Mouse (Mus musculus) spleen, postnatal 10 days (tissue): ENCODE data around the gene Aldh3a2.
"Not testable (repeated sequence)": the region's sequence is repeated elsewhere in the genome, so short reads cannot be mapped to it uniquely, and the experiment has no call there.

Experiments used
- DNase-seq, 2 experiments: peaks; one replicate each; pipeline ENCODE4 v3.0.0; 2021 to 2022; ENCODE audit warnings: low spot score in 2 of 2

Gene Aldh3a2

DNA sequence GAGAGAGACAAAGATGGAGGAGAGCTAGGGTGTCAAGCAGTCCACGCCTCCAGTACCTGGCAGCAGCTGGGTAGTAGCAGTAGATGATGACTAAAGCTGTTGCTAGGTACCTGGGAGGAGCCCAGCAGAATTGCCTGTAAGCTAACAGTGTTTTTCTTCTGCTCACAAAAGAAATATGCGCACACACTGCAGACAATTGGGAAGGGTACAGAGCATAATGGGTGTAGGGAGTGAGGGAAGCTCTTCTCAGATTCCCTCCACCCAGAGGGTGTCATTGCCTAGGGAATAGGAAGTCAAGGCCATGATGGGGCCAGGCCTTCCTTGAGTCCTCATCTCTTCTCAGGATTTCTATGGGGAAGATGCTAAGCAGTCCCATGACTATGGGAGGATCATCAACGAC, 51.3 kb downstream of the Aldh3a2 start:
- no peak for DNase-seq

DNA sequence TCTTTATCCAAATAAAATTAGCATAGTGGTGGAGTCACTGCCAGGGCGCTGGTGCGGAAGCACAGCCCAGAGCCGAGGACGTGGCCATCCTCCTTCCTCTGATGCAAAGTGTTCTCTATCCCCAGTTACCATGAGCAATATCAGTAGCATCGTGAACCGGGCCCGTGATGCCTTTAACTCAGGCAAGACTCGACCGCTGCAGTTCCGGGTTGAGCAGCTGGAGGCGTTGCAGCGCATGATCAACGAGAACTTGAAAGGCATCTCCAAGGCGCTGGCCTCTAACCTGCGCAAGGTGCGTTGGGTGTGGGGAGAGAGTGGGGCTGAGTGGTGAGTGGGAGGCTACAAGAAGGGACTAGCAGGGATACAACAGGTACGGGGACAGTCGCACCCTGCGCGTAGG, 55.2 kb downstream of the Aldh3a2 start:
- DNase-seq, result peak in 1 of 2 experiments; percentile 42

DNA sequence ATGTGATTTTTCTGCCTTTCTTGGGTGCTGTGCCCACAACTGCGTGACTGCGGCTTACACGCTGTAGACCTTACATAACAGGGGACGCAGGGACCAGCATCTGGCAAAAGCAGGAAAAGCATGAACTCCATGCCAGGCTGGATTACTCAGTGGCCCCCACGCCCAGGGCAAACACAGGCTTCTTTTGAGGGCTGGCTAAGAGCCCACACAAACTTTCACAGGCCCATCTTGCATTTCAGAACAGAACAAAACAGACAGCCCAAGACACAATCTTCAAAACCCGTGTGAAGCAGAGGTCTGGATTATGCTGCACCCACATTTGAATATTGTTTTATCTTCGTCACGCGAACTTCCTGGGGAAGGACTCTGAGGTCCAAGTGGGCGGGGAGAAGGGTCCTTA, 58.9 kb downstream of the Aldh3a2 start:
- DNase-seq, result no peak

DNA sequence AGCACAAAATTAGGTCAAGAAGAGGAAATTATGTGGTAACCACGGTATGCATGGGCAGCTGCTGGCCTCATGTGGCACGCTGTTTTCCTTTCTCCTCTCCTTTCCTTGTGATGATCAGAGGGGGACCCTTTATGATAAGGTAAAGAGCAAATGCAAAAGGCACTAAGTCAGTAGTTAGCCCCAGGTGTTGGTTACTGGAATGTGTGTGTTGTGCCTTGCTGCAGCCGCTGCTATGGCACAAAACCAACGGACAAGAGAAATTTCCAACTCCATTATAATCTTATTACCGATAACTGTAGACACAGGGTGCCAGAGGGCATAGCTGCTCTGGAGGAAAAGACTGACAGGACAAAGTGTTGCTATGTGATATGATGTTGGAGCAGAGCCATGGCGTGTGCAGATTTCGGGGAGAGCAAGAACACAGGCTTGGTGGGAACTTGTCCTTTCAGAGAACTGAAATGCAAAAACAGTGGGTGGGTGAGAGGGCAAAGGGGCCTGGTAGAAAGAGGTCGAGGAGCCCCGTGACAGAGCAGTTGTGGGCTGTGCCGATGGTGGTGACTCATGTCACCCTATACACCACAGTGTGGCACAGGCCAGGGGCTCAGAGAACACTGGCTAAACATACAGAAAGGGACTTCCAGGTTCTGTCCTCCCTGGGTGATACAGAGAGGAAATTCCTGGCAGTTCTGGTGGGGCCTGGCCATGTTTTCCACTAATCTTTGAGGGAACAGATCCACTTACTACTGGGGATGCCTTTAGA, 59.6 kb downstream of the Aldh3a2 start, which contains the start of gene Aldh3a1:
Aldh3a1 (plus strand) TSS at position 51 of the 760 bp plus-strand sequence.
- no peak for DNase-seq

DNA sequence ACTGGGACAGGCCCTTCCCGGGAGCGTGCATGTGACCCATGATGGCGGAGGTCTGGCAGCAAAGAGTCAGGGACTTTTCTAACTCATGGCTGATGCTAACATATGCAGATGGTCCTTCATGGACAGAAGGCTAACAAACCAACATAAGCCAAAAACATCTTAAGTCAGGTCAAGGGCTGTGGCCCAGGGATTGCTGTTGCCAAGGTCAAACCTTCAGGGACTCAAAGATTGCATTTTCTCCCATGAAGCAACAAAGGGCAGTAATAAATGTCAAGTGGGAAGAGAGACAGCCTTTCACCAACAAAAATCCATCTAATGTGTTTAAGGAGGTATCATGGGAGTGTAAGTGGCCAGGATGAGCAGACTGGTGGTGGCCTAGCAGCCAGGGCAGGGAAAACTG, 61.1 kb downstream of the Aldh3a2 start:
- no peak for DNase-seq

DNA sequence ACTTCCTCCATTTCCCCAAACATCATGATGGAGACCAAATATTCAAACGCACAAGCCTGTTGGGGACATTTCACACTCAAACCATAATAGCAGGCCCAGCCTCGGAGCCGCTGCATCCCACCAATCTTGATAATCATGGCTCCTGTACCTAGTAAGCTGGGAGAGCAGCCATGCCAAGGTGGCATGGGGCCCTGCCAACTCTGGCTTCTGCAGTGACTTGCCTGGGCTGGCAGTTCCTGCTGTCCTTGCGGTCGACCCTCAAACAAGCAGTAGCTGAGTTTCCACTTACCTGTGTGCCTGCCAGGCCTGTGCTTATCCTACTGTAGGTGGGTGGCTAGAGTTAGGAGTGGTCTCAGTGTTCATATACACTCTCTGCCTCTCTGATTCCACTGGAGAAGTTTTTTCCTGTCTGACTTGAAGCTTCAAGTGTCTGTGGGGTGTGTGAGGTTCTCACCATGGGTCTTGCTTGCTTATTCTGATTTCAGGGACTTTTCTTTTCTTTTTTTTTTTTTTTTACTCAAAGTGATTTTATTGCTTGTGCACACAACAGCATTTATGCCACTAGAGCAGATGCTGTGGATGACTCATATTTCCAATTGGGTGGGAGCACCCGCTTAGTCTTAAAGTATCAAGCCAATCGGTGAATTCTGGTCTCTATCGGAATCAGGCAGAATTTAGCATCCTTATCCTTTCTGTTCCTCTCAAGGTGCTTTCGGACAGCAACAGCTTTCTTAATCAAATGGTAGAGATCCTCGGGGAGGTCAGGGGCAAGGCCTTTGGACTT, 61.9 kb downstream of the Aldh3a2 start:
- no peak for DNase-seq

DNA sequence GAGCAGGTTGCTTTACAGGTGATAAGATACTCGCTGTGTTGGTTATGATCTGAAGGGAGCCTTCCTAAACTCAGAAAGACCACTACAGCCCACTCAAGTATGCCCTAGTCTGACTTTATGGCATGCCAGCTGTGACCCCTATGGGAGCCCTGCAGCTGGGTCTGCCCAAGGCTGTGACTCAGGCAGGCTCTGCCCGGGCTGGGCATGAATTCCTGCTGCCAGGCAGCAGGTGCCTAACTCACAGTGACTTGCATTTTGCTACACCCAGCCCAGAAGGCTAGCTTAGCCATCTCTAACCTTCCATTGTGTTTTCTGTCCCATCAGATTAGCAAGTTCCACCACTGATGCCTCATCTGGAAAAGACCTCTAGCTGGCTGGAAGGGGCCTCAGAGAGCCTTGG, 64.5 kb downstream of the Aldh3a2 start:
- DNase-seq, result no peak

DNA sequence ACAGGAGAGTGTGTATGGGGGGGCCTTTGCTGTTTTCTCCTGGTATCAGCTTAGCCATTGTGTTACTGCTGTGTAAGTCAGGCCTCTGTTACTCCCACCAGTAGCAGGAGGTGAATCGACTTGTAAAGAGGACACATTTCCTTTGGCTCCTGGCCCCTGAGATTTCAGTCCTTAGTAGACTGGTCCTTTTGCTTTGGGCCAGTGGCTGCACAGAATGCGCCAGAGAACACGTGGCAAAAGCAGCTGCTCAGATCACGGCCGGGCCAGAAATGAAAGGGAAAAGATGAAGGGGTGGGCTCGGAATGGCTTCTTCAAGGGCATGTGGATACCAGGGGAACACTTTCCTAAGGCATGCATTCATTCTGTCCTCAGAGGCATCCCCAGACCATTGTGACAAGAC, 65.1 kb downstream of the Aldh3a2 start:
- DNase-seq, result no peak

DNA sequence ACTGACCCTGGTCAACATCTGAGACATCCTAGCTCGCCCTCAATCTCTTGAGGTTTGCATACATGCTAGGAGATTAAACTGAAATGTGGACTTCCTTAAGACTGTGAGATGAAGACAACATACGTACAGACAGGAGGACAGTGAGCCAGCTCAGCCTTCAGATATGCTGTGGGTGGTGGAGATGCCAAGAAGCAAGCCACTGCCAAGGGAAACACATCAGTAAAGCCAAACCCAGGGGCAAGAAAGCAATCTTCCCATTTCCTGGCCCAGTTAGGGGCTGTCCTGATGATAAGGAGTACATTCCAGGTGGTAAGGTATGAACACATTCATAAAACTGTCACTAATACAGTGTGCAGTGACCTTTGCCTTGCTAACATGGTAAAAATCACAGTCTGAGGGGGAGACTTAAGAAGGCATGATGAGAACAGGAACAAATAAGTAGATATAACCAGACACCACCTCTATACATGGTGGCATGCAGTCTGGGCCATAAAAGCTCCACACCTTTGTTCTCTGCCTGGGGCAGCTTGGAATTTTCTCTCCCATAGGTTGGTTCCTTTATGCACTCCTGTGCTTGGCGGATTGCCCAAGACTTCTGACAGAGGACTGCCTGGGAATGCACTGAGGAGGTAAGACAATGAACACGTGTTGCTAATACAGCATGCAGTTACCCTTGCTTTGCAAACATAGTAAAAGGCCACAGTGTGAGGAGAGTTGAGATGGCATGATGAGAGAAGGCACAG, 67.5 kb downstream of the Aldh3a2 start:
- no peak for DNase-seq

DNA sequence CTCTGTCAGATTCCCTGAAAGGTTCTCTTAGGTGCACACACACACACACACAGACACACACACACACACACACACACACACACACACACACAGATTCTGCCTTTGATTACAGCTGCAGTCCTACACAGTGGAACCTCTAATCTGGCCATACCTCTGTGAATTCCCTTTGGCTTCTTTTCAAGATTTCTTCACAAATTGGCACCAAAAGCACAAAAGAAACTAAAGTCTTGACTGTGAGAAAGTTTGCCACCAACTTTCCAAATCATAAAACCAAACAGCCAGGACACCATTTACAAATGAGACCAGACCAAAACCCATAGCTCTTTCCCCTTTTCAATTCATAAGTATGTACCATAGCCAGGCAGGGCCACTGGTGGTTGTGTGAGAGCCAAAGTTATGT, 69.3 kb downstream of the Aldh3a2 start:
- DNase-seq, result no peak

DNA sequence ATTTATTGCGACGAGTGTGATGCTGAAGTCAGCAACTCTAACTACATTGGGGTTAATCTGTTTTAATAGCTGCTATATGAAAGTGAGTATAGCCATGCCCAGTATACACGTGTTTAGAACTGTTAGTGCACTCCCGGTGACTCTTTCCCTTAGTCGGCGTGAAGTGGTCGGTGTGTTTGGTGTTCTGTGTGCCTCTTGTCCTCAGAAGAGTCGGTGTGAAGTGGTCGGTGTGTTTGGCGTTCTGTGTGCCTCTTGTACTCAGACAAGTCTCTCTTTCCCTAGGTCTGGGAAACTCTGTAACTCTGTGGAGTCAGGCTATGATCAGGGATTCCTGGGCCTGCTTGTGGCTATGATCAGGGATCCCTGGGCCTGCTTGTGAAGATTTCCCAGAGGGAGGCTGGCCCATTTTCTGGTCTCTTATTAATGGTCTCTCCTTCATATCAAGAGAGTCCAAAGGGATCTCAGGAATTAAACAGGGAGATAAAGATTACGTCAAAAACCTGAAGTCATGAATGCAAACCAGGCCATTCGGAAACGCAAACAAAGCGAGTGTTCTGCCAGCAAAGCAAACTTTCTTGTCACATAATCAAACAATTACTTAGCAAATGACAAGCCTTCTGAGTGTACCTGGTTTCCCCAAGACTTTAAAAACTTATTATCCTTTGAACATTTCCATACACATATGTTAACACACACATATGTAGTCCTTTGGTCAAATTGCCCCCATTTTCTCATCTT, 70.5 kb downstream of the Aldh3a2 start:
- DNase-seq, result no peak

DNA sequence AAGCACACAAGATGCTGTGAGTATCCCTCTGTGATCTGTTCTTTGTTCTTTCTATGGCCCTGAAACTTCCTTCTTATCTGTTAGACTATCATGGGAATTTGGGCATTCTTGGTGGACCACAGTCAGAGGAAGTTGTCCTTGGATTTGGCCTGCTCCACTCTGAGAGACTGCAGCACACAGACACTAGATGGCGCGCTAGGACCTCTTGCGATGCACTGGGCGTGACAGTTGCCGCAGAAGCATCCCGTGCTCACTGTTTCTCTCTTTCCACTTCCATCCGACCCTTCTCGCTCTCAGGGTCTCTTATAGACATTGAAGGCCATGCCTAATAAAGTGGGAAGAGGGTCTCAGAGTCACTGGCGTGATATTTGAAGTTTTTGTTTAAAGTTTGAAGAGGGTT, 73.9 kb downstream of the Aldh3a2 start:
- peak; percentile 53 to 85 for DNase-seq

DNA sequence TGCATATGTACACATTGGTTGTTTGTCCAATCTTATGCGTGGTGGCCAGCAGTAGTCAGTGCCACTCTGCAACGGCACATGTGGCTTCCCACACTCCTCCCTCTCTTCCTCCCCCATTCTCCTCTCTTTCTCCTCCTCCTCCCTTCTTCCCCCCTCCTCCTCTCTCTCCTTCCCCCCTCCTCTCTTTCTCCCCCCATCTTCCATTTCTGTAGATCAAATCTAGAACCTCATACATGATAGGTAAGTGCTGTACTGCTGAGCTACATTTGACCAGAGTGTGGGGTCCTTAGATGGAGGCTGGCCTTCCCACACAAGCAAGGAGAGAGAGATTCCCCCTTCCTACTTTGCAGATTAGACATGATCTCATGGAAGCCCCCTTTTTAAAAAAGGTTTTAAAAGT, 74.5 kb downstream of the Aldh3a2 start:
- no peak for DNase-seq

DNA sequence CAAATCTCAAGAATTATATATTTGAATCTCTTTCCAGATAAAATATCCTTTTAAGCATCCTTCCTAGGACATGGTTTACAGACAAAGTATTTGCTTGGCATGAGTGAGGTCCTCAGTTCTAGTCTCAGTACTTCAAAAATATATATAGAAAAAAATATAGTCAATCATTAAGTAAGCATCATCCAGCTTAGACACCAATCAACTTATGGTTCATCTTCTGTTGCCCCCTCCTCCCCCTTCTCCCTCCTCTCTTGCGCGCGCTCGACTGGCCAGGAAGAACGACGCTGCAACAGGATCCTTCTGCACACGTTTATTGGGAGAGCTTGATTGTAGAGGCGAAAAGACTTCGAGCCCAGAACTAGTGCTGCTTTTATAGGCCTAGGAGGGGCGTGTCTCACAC, 75.1 kb downstream of the Aldh3a2 start:
- DNase-seq, result not testable (repeated sequence)

DNA sequence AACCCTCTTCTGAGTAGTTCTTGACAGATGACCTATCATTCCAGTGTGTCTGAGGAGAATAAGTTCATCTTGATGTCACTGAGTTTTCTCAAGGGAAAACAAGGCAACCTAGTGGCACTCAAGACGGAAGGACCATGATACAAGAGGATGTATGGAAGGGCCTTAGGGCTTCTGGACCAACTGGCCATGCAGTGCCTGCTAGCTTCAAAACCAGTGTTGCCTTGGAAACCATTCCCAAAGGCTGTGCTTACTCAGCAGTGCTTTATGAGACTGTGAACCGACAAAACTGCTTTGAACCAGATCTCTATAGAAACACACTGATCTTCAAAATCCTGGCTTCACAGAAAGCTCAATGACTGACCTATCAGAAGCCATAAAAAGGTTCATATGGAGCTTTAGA, 76.5 kb downstream of the Aldh3a2 start:
- no peak for DNase-seq

DNA sequence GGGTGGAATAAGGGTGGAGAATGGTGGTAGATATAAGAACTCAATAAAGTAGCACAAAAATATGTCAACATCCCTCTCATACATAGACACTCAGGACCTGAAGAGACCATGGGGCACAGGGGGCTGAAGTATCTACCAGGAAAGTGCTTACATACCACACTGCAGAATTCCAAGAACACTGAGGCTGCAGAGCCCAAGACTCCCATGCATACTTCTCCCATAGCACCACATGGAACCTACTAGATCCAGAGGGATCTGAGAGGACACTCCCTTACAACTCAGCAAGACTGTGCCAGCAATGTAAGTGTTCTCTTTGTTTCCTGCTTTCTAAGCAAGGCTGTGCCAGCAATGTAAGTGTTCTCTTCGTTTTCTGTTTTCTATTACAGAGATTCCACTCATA, 83.4 kb downstream of the Aldh3a2 start:
- DNase-seq, result no peak

DNA sequence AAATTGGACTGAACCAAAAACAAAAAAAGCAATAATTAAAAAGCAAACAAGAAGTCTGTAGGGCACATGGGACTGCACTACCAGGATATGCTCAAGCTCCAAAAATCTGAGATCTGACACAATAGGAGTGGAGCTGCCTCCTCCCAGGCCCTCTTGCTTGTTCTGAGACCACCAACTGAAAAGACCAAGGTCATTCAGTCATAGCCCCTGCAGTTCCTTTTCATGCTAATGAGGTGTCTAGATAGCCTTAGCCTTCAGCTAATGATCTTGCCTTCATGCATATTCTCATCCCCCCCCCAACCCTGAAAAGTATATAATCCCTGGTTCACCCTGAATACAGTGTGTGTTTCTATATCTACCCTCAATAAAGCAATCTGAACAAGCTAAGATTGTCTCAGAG, 85.6 kb downstream of the Aldh3a2 start:
- no peak for DNase-seq

DNA sequence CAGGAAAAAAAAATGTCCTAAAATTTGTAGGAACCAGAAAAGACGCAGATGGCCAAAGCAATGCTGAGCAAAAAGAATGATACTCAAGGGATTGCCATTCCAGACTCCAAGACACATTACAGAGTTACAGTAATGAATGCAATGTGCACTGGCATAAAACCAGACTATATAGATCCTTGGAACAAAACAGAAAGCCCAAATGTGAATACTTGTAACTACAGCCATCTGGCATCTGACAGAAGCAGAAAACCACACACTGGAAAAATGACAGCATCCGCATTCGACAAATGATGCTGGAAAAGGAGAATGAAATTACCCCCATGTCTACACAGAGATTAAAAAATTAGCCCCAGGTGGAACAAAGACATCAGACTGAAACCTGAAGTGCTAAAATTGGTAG, 86.9 kb downstream of the Aldh3a2 start:
- no peak for DNase-seq

DNA sequence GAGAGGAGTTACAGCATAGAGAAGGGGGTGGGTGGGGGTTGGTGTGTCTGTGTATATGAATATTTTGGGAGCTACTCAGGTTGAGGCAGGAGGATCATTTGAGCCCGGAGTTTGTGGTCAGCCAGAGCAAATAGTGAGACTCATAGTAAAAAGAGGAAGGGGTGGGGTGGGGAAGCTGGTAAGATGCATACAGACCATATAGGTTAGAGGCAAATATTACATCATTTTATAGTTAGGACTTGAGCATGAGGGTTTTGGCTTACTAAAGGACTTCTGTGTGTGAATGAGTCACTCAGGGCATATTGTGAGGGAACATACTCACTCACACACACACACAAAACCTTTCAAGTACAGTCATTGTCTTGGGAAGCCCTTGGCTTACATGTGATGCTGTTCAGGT, 90.9 kb downstream of the Aldh3a2 start:
- no peak for DNase-seq

DNA sequence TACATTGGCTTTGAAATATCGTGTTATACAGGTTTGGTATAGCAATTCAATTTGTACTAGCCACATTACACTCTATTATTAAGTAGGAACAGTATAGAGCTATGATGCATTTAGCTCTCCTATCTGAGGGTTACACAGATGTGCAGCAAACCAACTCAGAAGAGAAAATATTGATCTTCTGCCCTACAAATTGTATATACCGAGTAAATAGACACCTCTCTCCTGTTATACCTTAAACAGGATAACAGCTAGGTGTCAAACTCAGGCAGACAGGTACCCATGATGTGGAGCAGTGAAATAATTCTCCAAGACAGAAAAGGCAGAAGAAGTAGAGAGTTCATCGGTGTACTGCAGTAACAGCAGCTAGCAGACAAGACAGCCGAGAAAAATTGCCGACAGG, 91.5 kb downstream of the Aldh3a2 start:
- no peak for DNase-seq

DNA sequence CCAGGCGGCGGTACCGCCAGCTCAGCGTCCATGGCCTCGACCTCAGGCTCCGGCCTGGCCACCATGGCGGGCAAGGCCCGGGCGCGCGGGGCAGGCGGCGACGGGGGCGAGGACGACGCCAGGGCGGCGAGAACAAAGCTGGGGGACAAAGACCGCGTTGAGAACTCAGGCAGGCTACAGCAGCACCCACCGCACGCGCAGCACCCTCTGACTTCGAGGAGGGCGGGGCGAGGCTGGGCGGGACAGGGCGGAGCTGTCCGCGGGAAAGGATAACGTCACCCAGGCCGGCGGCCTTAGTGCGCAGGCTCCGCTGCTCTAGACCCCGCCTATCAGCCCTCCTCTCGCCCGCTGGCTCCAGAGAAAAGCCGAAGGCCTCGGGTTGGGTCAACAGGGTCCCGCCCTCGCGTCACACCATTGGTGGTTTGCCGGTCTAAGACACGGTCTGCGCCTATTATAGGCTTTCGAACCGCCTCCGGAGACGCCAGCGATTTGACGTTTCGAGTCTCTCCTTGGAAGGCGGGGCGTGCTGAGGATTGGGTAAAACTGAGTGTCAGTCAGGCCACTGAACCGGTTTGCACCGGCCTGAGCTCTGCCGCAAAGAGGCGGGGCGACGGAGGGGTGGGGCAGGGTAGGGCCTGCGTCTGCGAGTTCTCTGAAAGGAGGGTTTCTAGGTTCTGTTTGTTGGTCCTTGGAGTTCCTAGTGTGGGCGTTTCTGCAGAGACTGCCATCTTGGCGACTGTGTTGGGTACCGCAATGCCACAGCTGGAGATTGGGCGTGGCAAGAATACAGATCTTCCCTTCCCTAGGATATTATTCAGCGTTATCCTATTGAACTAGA, 92.2 kb downstream of the Aldh3a2 start, which contains the start of gene Usp22:
Usp22 (minus strand) TSS at position 235 of the 838 bp plus-strand sequence.
- DNase-seq, result peak; percentile 94 to 99
